ENCODE assay signal across 8 mouse cellular contexts in the genomic region with DNA sequence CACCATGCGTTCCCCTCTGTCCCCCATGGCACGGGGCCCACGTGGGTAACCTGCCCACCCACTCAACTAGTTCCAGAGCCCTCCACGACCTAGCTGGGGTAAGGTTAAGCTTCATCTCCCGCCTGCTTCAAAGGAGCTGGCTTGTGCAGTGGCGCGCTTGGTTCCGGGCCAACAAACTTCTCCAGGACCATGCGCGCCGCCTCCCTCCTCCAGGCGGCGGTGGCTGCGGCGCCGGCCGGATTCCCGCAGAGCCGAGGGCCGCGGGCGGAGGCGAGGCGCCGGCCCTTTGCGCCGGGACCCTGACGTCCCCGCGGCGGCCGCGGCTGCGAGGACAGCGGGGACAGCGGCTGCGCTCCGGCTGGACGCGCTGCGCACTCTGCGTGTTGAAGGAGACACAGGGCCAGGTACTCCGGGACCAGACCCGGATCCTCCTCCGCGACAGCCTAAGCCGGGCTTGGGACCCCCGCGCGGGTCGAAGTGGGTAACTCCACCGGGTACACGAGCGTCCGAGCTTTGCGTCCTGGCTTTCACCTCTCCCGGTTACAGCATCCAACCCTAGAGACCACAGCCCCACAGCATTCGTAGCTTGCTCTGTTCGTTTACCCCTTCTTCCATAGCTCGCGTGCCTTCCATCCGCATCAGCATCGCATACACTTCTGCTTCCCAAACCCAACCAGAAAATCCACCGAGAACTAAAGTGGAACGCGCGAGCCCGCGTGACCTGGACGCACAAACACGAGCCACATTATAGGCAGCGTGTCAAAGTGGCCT. TPM values are rescaled to one million over a fixed set of nuclear protein-coding genes. Genes with fewer than 3 reads are reported as not detected.
DNase-seq lines count a peak whose midpoint lies in the region; ATAC-seq and TF ChIP-seq lines count a peak whose summit lies in the region.

No protein-coding gene starts in this region.

- H3K27ac ChIP-seq in forebrain, embryonic 16.5 days (ENCODE audit: low read length) = no peak overlapping the region
- H3K27ac ChIP-seq in hindbrain, embryonic 10.5 days = no peak overlapping the region
- no peak overlapping the region for H3K27ac ChIP-seq in midbrain, postnatal 0 days (ENCODE audit: low read depth, low read length)

- peak overlapping the region; percentile 55 for H3K4me3 ChIP-seq in forebrain, embryonic 16.5 days (replicated peaks; ENCODE audit: low read length)
- H3K4me3 ChIP-seq in hindbrain, embryonic 10.5 days = peak overlapping the region; percentile 58
- H3K4me3 ChIP-seq in midbrain, postnatal 0 days (ENCODE audit: low read depth, low read length) = peak overlapping the region; percentile 71

- H3K36me3 ChIP-seq in forebrain, embryonic 16.5 days (ENCODE audit: control insufficient read depth, insufficient read depth) = no peaks in the 10 kb centered on the region
- H3K36me3 ChIP-seq in hindbrain, embryonic 10.5 days = no peaks in the 10 kb centered on the region
- no peaks in the 10 kb centered on the region for H3K36me3 ChIP-seq in midbrain, postnatal 0 days (ENCODE audit: insufficient read depth, low read length)

- peak; percentile 89 for ATAC-seq in forebrain, embryonic 16.5 days
- ATAC-seq in midbrain, postnatal 0 days (ENCODE audit: low FRiP score) = peak; percentile 70

- intact Hi-C loops in left cerebral cortex, postnatal 25 days (cut with DNase I) = loop anchor here (1.0 to 10.0 kb wide), 2 partner anchors 75 to 132 kb away; no protein-coding TSS in a partner anchor

- H3K4me2 ChIP-seq in forebrain, embryonic 16.5 days (ENCODE audit: low read length) = peak overlapping the region; percentile 95
- peak overlapping the region; percentile 100 for H3K4me2 ChIP-seq in midbrain, postnatal 0 days (ENCODE audit: low read depth, low read length, poor library complexity, severe bottlenecking)

- H3K4me1 ChIP-seq in forebrain, embryonic 16.5 days (replicated peaks; ENCODE audit: control insufficient read depth, insufficient read depth, low read length) = peaks cover 12% of the 10 kb centered on the region
- peaks cover 13% of the 10 kb centered on the region for H3K4me1 ChIP-seq in hindbrain, embryonic 10.5 days (replicated peaks)
- H3K4me1 ChIP-seq in midbrain, postnatal 0 days (ENCODE audit: insufficient read depth, low read length) = no peaks in the 10 kb centered on the region

- WGBS in forebrain, embryonic 16.5 days = under 1% methylated on average over 71 of the region's 72 CpGs
- 1% methylated on average over 72 of the region's 72 CpGs for WGBS in hindbrain, embryonic 10.5 days
- whole genome bisulfite sequencing in midbrain, postnatal 0 days = under 1% methylated on average over 71 of the region's 72 CpGs

- H3K9ac ChIP-seq in forebrain, embryonic 16.5 days (replicated peaks; ENCODE audit: low read depth, low read length) = peak overlapping the region; percentile 56
- peak overlapping the region; percentile 52 for H3K9ac ChIP-seq in midbrain, postnatal 0 days (replicated peaks; ENCODE audit: low read length, poor library complexity, severe bottlenecking)

- H3K27me3 ChIP-seq in forebrain, embryonic 16.5 days (replicated peaks; ENCODE audit: control insufficient read depth, insufficient read depth, low read length) = peaks cover 25% of the 10 kb centered on the region
- H3K27me3 ChIP-seq in hindbrain, embryonic 10.5 days (ENCODE audit: insufficient read depth, poor library complexity, severe bottlenecking) = peaks cover 65% of the 10 kb centered on the region
- H3K27me3 ChIP-seq in midbrain, postnatal 0 days (ENCODE audit: insufficient read depth, low read length) = peaks cover 16% of the 10 kb centered on the region

- peak; percentile 19 for DNase-seq in adrenal gland, postnatal 25 days
- DNase-seq in adrenal gland, adult (ENCODE audit: inconsistent age in 2 of 2, low spot score in 1 of 2) = no peak
- peak; percentile 48 for DNase-seq in cerebellum, adult 11-12 months
- DNase-seq in hindbrain, embryonic 10.5 days (ENCODE audit: low spot score) = peak; percentile 63
- DNase-seq in left cerebral cortex, postnatal 25 days (ENCODE audit: low spot score in 2 of 2) = peak; percentile 61 to 70
- peak; percentile 60 for DNase-seq in midbrain, postnatal 0 days (ENCODE audit: low spot score)
- no peak for DNase-seq in natural killer cell, adult 2 months (ENCODE audit: low spot score in 2 of 2)

- no peaks in the 10 kb centered on the region for H3K9me3 ChIP-seq in forebrain, embryonic 16.5 days (ENCODE audit: control insufficient read depth, low read length)
- no peaks in the 10 kb centered on the region for H3K9me3 ChIP-seq in hindbrain, embryonic 10.5 days
- no peaks in the 10 kb centered on the region for H3K9me3 ChIP-seq in midbrain, postnatal 0 days (ENCODE audit: low read length)

- peak; percentile 27 for TF ChIP-seq CTCF in midbrain, postnatal 0 days (IDR thresholded peaks at IDR 0.05)

RNA-seq across cellular contexts. Expression of a gene that starts 0.7 kb away (rescaled TPM):
- total RNA-seq in adrenal gland, postnatal 25 days (2021) = not detected in 2 replicates
- polyA plus RNA-seq in forebrain, embryonic 16.5 days (2015; fragmentation: Nextera tagmentation; extraction: Ambion mirVana) = 3.2 and 3.3 TPM in 2 replicates
- 0.24 TPM in 2 replicates for polyA plus RNA-seq in hindbrain, embryonic 10.5 days (2016; fragmentation: Nextera tagmentation; extraction: Ambion mirVana)
- 10 to 100 TPM; 27.4 to 28.9 TPM for total RNA-seq in left cerebral cortex, postnatal 25 days (2021)
- total RNA-seq in midbrain, postnatal 0 days (2014; rRNA removed) = 2.5 and 2.8 TPM in 2 replicates
- 1.9 and 2.4 TPM in 2 replicates for polyA plus RNA-seq in midbrain, postnatal 0 days (2015; fragmentation: Nextera tagmentation; extraction: Ambion mirVana)

Comparison
In these comparisons a context has a peak if more than half of its experiments do, and no peak if none do; other contexts are left out.
1. DNase-seq: peak in adrenal gland, postnatal 25 days (single experiment), cerebellum, adult 11-12 months (single experiment), hindbrain, embryonic 10.5 days (single experiment), left cerebral cortex, postnatal 25 days (2 of 2) and midbrain, postnatal 0 days (single experiment); none in adrenal gland, adult (0 of 2) and natural killer cell, adult 2 months (0 of 2).
2. Peak in every context shown above with its lines, with median percentiles within 50 percentile points of each other: H3K4me3 ChIP-seq.